Mouse (Mus musculus) liver, embryonic 14.5 days (tissue): Measurements from ENCODE around the gene Manba.

Experiments used
- CTCF ChIP-seq: IDR thresholded peaks from 2 replicates; pipeline ENCODE4 v1.5.1; 2016; ENCODE audit warnings: antibody characterized with exemption, low read depth, control low read depth
- EP300 ChIP-seq: IDR thresholded peaks from 2 replicates; pipeline ENCODE4 v1.6.1; 2016; ENCODE audit warnings: antibody characterized with exemption, low read depth

GRCm38 (mm10) chr3:135516891-135517290, 31.5 kb downstream of the Manba start:
- no peak for TF ChIP-seq CTCF
- TF ChIP-seq EP300: no peak
